Mouse (Mus musculus) C2C12 (cell line): ENCODE data around the gene Stum. TPM values are rescaled to one million over a fixed set of nuclear protein-coding genes. Genes with fewer than 3 reads are reported as not detected.

Source experiments
- H3K27me3 ChIP-seq: one replicate; pipeline ENCODE4 v1.6.1; 2011; ENCODE audit not compliant: control insufficient read depth, insufficient read depth, insufficient read length
- H3K36me3 ChIP-seq: one replicate; pipeline ENCODE4 v1.6.1; 2011; ENCODE audit not compliant: control insufficient read depth, insufficient read depth
- H3K4me3 ChIP-seq: one replicate; pipeline ENCODE4 v1.5.1; 2011; ENCODE audit warnings: mild to moderate bottlenecking, control low read depth; ENCODE audit not compliant: poor library complexity, insufficient read depth, severe bottlenecking
- H3K79me2 ChIP-seq: one replicate; pipeline ENCODE4 v1.6.1; 2011; ENCODE audit not compliant: control insufficient read depth, insufficient read depth
- H3K79me3 ChIP-seq: one replicate; pipeline ENCODE4 v1.6.1; 2011; ENCODE audit warnings: low read depth, control low read depth
- H3ac ChIP-seq: one replicate; pipeline ENCODE3; 2011; ENCODE audit warnings: low read depth; ENCODE audit not compliant: control insufficient read depth, insufficient read length
- CEBPB ChIP-seq: IDR thresholded peaks from one replicate; pipeline ENCODE4 v1.6.1; 2011; ENCODE audit warnings: low read depth, mild to moderate bottlenecking, control low read depth, moderate library complexity
- CTCF ChIP-seq: IDR thresholded peaks from one replicate; pipeline ENCODE4 v1.5.1; 2011; ENCODE audit not compliant: control insufficient read depth, insufficient read depth, insufficient read length
- FOSL1 ChIP-seq: IDR thresholded peaks from one replicate; pipeline ENCODE4 v1.8.0; 2011; ENCODE audit warnings: mild to moderate bottlenecking, low read length; ENCODE audit not compliant: poor library complexity, insufficient read depth, severe bottlenecking
- MAX ChIP-seq: IDR thresholded peaks from one replicate; pipeline ENCODE4 v1.6.1; 2011; ENCODE audit warnings: mild to moderate bottlenecking, control low read depth
- MYOD1 ChIP-seq: IDR thresholded peaks from one replicate; pipeline ENCODE4 v1.6.1; 2011; ENCODE audit warnings: low read depth; ENCODE audit not compliant: control insufficient read depth, insufficient read length
- MYOG ChIP-seq: IDR thresholded peaks from one replicate; pipeline ENCODE4 v1.6.1; 2011; ENCODE audit not compliant: control insufficient read depth, insufficient read length; ENCODE audit errors: extremely low read depth
- USF1 ChIP-seq: IDR thresholded peaks from one replicate; pipeline ENCODE4 v1.6.1; 2011; ENCODE audit warnings: low read depth, mild to moderate bottlenecking, control low read depth, moderate library complexity
- polyA plus RNA-seq: library from polyadenylated mRNA; unstranded; fragments of >200 nt; fragmentation: generic; extraction: Trizol; gene quantifications from one replicate; pipeline ENCODE4 v1.2.1, GENCODE M21; 2012; ENCODE audit warnings: missing spikeins

Gene Stum
- polyA plus RNA-seq, 1 experiment, result not detected

GRCm38 (mm10) chr1:180423008-180423639, 60.2 kb downstream of the Stum start:
- no peaks in the 10 kb centered on the region for H3K79me3 ChIP-seq
- no peaks in the 10 kb centered on the region for H3K79me2 ChIP-seq
- no peak overlapping the region for H3K4me3 ChIP-seq
- peaks cover 3% of the 10 kb centered on the region for H3K27me3 ChIP-seq
- H3ac ChIP-seq, result no peak overlapping the region
- H3K36me3 ChIP-seq, result no peaks in the 10 kb centered on the region
- TF ChIP-seq MAX, result no peak
- TF ChIP-seq CTCF, result no peak
- TF ChIP-seq FOSL1, result no peak
- no peak for TF ChIP-seq CEBPB
- TF ChIP-seq MYOG, result no peak
- TF ChIP-seq USF1, result no peak
- no peak for TF ChIP-seq MYOD1

- Histone ChIP-seq H3K4me3 (no peak overlapping the region), H3K36me3 (no peaks in the 10 kb centered on the region), H3K27me3 (peaks cover 3% of the 10 kb centered on the region), H3ac (no peak overlapping the region), H3K79me3 (no peaks in the 10 kb centered on the region), H3K79me2 (no peaks in the 10 kb centered on the region)
- peak; percentile 69 for TF ChIP-seq CTCF
- TF ChIP-seq MAX, result no peak
- no peak for TF ChIP-seq CEBPB
Measured at GRCm38 (mm10) chr1:180422076-180422828, 61.1 kb downstream of the Stum start.

- H3K27me3 ChIP-seq, result peaks cover 3% of the 10 kb centered on the region
- no peaks in the 10 kb centered on the region for H3K79me3 ChIP-seq
- no peak overlapping the region for H3K4me3 ChIP-seq
- no peaks in the 10 kb centered on the region for H3K36me3 ChIP-seq
- no peak for TF ChIP-seq FOSL1
- TF ChIP-seq MYOG, result no peak
- no peak for TF ChIP-seq USF1
- TF ChIP-seq CTCF, result no peak
- TF ChIP-seq MAX, result no peak
- TF ChIP-seq CEBPB, result no peak
- no peak for TF ChIP-seq MYOD1
- H3ac ChIP-seq, result no peak overlapping the region
- no peaks in the 10 kb centered on the region for H3K79me2 ChIP-seq
Measured at GRCm38 (mm10) chr1:180421165-180421909, 62.0 kb downstream of the Stum start.

GRCm38 (mm10) chr1:180420496-180421164, 62.7 kb downstream of the Stum start:
- peaks cover under 1% of the 10 kb centered on the region for H3K27me3 ChIP-seq
- no peak overlapping the region for H3K4me3 ChIP-seq
- H3K79me3 ChIP-seq, result no peaks in the 10 kb centered on the region
- no peaks in the 10 kb centered on the region for H3K79me2 ChIP-seq
- no peak for TF ChIP-seq CEBPB
- TF ChIP-seq MAX, result no peak
- no peak for TF ChIP-seq MYOD1
- no peak for TF ChIP-seq USF1
- TF ChIP-seq MYOG, result no peak
- TF ChIP-seq CTCF, result no peak
- TF ChIP-seq FOSL1, result no peak
- no peaks in the 10 kb centered on the region for H3K36me3 ChIP-seq
- no peak overlapping the region for H3ac ChIP-seq

- H3K36me3 ChIP-seq, result no peaks in the 10 kb centered on the region
- H3ac ChIP-seq, result no peak overlapping the region
- no peak overlapping the region for H3K4me3 ChIP-seq
- H3K79me2 ChIP-seq, result no peaks in the 10 kb centered on the region
- TF ChIP-seq CEBPB (no peak), FOSL1 (no peak), MYOG (no peak), USF1 (no peak), MYOD1 (no peak), CTCF (no peak), MAX (no peak)
- no peaks in the 10 kb centered on the region for H3K27me3 ChIP-seq
- no peaks in the 10 kb centered on the region for H3K79me3 ChIP-seq
Measured at GRCm38 (mm10) chr1:180419059-180419458, 64.2 kb downstream of the Stum start.
